Mouse (Mus musculus) embryo, embryonic 10 days (tissue): ENCODE data around the gene Prdm2.

Experiments
- DNase-seq: peaks from one replicate; pipeline ENCODE4 v3.0.0-alpha.2; 2015; ENCODE audit warnings: low spot score

The Prdm2 gene

DNA sequence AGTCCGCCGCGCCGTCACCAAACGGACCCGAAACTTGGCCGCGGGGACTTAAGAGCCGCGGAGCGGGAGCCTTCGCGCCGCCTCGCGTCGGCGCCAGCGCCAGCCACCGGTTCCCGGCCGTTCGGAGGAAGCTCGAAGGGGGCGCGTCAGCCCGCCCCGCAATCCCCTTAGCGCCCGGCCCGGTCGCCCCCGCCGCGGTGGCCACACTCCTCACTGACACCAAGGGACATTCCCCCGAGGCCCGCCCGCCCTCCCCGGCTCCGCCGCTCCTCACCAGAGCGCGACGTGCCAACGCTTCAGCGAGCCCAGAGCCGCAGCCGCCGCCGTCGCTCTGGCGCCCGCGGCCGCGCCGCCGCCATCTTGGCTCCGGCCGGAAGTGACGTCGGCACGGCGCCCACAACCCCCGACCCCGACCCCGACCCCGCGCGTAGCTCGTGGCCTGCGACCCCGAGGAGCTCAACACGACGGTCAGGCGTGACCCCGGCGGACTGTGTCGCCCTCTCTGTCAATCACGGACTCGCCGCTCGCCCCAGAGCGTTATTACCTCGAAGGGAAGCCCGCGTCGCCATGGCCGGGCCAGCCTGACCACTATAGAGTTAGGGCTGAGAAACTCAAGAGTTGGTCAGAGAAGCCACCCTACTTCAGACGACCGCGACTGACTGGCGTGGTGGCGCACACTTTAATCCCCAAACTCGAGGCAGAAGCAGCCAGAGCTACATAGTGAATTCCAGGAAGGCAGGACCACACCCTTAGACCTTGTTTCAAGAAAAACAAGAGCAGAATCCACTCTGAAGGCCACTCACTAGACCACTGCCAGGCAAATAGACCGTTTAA is at the start of gene Prdm2:
Gene Prdm2, minus strand, starts transcription at position 655 of the 834 bp plus-strand sequence.
- peak; percentile 82 for DNase-seq

DNA sequence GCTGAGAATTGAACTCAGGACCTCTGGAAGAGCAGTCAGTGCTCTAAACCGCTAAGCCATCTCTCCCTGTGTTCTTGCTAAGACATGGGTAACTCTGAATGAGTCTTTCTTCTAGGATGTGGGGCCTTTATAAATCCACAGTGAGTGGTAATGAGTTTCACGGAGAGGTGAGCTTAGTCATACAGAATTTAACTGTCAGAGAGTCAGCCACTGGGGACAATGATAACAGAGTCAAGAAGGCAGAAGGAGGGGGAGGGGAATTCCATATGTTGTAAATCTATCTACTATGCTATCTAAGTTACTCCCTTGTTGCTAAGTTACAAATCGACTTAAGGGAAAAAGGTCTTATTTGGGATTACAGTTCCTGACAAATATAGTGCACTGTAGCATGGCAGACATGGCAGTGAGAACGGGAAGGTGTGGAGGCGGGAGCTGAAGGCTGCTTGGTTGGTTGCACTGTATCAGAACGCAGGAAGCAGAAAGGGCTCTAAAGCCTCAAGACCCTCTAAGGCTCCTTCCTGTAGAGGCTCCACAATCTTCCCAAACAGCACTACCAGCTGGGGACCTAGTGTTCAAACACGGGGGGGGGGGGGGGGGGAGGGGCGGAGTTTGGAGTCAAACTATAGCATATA is 47.0 kb upstream of the Prdm2 start:
- DNase-seq, result no peak

DNA sequence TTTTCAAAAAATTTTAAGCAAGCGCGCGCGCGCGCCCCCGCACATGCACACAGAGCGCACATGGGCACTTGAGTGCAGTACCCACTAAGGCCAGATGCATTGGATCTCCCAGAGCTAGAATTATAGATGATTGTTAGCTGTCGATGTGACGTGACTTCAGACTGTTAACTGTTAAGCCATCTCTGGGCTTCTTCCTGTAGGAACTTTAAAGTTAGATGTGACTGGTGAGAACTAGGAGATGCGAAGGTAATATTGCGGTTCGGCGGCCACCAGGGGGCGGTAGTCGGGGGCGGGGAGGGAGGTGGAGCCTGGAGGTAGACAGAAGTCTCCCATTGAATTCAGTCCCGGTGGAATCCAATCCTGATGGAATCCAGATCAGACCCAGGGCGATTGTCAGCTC is 45.7 kb upstream of the Prdm2 start:
- DNase-seq, result peak; percentile 33

DNA sequence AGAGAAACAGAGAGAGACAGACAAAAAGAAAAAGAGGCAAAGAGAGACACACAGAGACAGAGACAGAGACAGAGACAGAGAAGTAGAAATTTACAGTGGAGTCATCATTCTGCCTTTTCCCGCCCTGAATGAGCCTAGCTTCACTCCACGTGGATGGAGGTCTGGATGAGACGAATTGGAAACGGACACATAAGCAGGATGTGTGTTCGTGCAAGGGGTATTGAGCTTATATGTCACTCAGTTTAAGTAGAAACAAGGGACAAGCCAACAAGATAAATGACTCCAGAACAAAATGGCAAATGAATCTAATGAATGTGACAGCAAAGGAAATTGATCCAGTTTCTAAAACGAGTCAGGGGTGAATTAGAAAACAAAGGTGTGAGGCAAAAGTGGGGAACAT is 45.2 kb upstream of the Prdm2 start:
- peak; percentile 14 for DNase-seq

DNA sequence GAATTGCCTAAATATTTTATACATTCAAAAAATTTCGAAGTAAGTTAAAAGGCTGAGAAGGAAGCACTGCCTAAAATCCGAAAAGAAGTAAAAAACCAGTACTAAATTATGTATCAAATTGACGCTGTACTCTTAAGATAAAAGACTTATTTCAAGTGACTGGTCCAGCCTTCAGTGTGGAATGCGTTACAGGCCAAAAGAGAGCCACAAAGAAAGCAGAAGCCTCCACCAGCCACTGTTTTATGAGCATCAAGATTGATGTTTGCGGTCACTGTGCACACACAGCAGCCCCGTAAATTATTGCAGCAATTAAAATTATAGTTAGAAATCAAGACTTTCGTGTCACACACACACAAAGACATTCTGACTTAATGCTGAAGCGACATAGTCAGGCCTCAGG is 42.7 kb upstream of the Prdm2 start:
- DNase-seq, result no peak

DNA sequence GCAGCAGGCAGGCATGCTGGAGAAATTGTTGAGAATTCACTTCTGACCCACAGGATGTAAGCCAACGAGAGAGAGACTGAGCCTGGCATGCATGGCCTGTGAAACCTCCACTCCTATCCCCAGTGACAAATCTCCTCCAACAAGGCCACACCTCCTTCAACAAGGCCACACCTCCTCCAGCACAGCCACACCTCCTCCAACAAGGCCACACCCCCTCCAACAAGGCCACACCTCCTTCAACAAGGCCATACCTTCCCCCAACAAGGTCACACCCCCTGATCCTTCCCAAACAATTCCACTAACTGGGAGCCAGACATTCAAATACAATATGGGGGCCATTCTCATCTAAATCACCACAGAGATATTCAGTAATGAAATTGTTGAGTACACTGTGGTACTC is 40.6 kb upstream of the Prdm2 start:
- no peak for DNase-seq

DNA sequence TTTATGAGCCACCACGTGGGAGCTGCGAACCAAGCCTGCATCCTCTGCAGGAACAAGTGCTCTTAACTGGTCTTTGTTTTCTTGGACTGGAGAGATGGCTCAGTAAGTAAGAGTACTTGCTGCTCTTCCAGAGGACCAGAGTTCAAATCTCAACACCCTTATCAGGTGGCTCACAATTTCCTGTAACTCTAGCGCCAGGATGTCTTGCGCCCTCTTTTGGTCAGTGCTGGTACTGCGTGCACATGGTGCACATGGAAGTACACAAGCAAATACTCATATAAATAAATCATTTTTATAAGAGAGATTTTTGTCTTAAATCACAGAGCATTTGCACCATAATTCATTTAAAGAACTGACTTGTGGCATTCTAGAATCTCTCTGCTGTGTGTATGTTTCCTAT is 35.3 kb upstream of the Prdm2 start:
- DNase-seq, result no peak

DNA sequence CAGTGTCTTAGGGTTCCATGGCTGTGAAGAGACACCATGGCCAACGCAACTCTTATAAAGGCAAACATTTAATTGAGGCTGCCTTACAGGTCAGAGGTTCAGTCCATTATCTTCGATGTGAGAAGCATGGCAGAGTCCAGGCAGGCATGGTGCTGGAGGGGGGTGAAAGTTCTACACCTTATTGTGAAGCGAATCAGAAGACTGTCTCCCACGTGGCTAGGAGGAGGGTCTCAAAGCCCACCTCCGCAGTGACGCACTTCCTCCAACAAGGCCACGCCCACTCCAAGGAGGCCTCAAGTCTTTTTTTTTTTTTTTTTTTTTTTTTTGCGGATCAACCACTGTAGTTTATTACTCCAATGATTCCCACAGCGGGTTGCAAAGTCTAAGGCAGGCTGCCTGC is 28.5 kb upstream of the Prdm2 start:
- DNase-seq, result no peak

DNA sequence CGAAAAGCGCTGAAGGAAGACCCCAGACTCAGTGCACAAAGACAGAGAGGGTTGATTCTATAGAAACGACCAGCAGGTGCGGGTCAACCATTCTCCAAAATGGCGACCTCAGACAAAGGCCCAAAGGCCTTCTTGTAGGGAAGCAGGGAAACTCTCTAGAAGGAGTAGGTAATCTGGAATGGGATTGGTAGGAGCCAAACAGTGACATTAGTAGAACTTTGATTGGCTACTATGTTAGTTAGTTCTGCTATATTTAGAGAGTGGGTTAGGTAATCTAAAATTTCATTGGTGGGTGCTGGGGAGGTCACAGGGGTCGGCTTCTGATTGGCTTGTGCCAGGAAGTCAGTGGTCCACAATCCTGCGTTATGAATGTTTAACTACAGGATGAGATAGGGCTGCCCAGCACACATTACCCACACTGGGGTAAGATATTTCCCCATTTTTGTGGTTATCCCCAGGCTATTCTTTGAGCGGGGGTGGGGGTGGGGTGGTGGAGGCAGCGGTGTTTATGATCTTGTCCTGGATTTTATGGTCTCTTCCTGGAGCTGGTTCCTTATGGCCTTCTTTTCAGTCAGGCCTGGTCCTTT is 26.9 kb upstream of the Prdm2 start:
- DNase-seq, result no peak

DNA sequence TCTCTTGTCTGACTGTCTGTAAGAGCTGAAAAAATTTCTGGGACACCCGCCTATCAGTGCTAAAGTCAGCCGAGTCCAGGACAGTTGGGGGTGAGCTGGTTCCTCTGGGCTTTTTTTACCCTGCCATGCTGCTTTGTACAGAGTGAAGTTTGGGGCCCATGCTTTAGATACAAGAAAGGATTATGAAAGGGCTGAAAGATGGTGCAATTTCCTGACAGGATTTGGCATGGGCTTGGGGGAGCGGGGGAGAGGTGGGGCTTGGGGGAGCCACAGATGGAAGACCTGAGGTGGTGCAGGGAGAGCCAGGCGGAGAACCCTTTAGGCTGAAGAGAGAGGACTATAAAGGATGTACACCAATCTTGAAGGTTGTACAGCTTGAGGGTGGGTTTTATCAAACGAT is 26.3 kb upstream of the Prdm2 start:
- DNase-seq, result no peak

DNA sequence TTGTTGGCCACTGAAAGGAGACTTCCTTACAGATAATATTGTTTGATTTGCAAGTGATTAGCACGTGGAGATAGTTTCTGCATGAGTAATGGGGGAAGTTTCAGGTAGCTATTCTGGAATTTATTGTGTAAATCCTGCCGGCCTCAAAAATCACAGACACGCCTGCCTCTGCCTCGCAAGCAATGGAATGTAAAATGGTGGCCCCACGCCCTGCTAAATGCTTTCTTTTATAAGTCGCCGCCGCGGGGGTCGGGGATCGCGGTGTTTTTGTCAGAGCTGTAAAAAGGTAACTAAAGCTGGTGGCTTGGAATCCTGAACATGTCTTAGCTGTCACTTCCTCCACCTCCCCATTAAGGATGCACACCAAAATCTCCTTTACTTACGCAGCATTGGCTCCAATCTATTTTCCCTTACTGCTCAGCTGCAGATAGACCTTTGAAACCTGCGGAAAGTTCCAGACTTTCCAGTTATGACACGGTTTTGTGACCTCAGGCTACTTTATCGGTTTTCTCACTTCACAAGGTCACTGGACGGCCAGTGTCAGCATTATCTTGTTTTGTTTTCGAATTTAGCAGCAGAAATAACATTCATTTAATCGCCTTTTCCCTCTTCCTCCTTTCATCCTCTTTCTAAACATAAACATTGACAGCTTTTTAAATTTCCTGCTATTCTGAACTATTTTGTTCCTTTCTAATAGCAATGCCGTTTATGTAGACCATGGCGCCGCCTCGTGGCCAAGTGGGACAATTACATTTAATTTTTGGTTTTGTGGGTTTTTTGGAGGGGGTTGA is 25.6 kb upstream of the Prdm2 start:
- DNase-seq, result peak; percentile 56

DNA sequence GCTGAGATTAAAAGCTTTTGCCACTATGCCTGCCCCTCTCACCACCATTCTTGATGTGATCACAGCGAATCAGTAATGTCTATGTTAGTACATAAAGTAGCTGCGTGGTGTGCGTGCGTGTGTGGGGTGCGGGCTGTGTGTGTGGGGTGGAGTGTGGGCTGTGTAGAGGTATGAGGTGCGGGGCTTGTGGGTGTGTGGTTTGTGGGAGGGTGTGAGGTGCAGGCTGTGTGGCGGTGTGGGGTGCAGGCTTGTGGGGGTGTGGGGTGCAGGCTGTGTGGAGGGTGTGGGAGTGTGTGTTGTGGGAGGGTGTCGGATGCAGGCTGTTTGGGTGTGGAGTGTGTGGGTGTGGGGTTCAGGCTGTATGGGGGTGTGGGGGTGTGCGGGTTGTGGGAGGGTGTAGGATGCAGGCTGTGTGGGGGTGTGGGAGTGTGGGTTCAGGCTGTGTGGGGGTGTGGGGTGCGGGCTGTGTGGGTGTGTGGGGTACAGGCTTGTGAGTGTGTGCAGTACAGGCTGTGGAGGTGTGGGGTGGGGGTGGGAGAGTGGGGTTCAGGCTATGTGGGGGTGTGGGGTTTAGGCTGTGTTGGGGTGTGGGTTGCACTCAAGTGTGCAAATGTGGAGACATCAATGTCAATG is 19.1 kb upstream of the Prdm2 start:
- DNase-seq, result no peak

DNA sequence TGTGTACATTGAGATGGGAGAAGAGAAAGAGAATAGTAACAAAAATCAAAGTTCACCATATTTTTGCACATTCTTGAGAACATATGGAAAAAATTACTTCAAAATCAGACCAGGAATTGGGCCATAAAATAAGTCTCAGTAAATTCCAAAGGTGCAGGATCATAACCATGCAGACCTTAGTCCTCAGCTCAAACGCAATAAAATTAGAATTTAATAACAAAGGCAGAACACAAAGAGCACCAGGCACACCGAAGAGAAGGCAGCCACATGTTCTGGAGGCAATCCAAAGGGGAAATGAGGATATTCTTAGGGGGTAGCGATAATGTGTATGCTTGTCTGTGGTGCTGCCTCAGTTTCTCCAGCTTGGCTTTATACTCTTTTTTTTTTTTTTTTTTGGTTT is 18.3 kb upstream of the Prdm2 start:
- DNase-seq, result no peak

DNA sequence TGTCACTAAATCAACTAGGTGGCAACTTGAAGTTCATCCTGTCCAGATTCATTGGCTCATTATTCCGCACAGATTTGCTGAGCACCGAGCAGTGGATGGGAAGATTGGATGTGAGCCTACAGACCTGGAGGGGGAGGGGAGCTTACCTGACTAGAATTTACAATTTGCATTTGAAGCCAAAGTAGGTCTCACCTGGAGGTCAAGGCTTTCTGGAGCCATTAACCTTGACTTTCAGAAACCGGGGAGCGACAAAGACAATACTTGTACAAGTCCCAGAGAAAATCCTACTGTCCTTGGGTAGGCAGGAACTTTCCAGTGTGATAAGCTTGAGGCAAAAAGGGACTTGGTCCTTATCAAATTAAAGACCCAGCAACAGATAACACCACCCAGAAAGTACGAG is 15.2 kb upstream of the Prdm2 start:
- no peak for DNase-seq

DNA sequence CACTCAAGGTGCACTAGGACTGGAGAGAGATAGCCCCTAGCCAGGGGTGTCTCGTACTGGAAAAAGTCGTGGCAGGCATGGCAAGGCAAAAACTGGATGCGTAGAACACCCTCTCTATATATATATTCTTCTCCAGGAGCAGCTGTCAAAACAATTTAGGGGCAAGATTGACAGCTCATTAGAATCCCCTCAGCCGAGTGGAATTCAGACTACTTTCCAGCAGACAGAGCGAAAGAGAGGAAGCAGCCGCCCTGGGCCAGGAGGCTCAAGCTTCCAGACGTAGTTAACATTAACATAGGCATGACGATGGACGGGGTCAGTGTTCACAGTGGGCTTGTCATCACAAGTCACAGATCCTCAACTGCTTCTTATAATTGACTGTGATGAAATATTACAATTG is 13.1 kb upstream of the Prdm2 start:
- DNase-seq, result peak; percentile 55

DNA sequence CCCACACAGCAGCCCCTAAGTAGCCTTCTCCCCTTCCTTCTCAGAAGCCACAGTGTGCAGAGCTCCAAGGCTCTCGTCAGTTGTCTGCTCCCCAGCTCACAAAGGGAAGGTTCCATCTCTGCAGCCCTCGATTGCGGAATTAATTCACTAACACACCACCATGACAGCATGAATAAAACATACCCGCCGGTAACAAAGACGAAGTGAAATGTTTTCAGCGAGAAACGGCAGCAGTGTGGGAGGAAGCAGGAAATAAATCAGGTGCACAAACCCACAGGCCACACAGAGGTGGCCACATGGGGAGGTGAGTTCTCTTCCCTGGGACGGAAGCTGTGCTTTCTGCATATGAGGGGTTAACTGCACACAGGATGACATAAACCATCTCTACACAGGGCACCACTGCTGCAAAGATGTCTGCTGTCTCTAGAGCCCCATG is 6.5 kb upstream of the Prdm2 start:
- no peak for DNase-seq

DNA sequence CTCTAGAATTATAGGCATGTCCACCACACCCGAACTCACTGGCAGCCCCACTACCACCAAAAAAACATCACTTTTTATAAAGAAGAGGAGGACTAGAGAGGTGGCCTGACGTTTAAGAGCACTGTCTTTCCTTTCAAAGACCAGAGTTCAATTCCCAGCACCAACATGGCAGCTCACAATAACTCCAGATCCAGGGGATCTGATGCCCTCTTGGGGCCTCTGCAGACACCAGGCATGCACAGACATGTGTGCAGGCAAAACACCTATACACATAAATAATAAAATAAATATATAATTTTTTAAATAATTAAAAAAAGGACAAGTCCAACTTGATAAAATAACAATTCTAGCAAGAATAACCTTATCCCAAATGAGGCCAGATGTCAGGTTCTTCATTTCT is 6.1 kb upstream of the Prdm2 start:
- DNase-seq, result no peak

DNA sequence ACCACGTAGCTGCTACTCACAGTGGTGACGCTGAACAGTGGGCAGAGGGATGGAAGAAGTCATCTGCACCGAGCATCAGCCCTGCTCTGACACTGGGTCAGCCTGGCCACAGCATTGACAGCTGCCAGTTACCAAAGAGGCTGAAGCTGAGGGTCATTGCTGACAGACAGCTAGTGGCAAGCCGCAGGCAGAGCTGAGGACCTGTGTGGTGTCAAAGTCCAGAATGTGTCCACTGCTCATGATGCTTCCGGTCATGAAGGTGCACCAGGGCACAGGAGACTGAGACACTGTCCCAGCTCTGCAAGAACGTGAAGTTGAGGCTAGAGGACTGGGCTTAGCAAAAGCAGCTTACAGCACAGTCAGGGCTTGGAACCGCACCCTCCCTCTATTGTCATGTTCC is 4.4 kb upstream of the Prdm2 start:
- no peak for DNase-seq

DNA sequence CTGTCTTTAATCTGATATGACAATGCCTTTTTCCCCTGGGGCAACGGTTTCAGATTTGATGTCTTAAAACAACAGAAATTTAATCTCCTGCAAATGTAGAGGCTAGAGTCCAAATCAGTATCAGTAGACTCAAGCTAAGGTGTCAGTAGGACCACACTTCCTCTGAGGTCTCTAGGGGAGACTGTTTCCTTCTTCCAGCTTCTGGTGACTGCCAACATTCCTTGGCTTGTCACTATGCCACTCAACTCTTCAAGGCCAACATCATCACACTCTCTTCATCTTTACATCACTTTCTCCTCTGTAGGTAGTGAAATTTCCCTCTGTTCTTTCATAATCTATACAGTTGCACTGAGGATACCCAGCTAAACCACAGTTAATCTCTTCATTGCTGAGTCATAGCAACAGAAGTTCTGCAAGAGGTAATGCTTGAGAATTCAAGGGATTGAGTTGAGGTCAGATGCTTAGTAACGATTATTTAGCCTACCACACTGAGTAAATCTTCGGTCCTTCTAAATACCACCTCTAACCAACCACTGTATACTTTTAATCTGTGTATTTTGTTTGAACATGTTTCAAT is 1.5 kb upstream of the Prdm2 start:
- no peak for DNase-seq

DNA sequence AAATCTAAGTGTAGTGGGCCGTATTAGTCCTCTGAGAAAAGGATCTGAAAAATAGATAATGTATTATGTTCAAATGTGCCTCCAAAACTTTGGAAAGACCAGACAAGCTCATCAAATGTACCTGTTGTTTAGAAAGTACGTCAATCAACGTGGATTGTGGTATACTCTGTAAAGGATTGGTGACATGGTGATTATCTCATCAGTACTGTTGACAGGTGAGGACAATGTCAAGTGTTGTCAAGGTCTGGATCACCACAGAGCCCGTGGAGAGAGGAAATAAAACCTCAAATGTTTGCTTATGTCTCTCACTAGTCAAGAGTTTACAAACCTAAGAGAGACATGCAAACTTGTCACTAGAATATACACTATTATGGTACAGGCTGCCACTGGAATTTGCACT is 776 bp upstream of the Prdm2 start:
- DNase-seq, result no peak

DNA sequence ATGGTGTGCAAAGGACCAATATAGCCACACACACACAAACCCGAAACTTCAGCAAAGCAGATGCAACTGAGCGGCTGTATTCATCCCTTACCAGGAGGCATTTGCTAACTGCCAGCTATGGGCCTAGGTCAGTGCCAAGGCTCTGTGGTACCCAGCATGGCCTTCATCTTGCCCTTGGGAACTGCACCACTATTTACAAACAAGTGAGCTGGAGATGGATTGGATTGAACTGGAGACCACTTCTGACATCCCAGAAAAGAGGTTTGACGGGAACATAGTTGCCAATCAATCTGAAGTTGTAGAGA is 332 bp upstream of the Prdm2 start:
- no peak for DNase-seq
